Mouse (Mus musculus): ENCODE data around the gene Msi2. TPM values are rescaled to one million over a fixed set of nuclear protein-coding genes. Genes with fewer than 3 reads are reported as not detected.

Gene Msi2
- polyA plus RNA-seq, 1 experiment from 2014 or later = 41.0 TPM

DNA sequence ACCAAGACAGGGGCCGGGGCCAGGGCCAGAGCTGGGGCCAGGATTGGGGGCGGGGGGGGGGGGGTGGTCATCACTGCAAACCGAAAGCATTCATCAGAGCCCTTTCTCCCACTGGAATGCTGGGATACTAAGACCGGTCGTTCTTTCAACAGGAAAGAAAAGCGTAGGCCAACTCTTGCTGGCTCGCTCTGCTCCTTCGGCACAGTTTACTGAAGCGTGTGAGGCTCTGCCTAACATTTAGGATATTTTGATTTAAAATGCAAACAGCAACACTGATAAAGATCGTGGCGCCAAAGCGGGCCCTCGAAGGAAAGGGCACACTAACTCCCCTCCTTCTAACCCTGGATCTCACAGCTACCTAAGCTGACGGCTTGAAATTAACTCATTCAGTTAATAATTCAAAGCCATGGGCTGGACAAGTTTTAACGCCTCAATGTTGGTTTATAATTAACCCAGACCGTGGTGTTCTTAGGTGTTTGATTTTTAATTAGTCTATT, 100.3 kb downstream of the Msi2 start:
- ATAC-seq (ENCODE audit: low FRiP score) = 0 out of 2 replicates have a peak, but pooled peaks have one; percentile 16
- no peaks in the 10 kb centered on the region for H3K9me3 ChIP-seq
- H3K27ac ChIP-seq = peak overlapping the region; percentile 76
- H3K4me2 ChIP-seq = no peak overlapping the region
- peaks cover 71% of the 10 kb centered on the region for H3K4me1 ChIP-seq (replicated peaks)
- H3K27me3 ChIP-seq = no peaks in the 10 kb centered on the region
- H3K9ac ChIP-seq = no peak overlapping the region
- H3K36me3 ChIP-seq = no peaks in the 10 kb centered on the region
- 48% methylated on average over 16 of the region's 16 CpGs for WGBS
- H3K4me3 ChIP-seq = no peak overlapping the region

DNA sequence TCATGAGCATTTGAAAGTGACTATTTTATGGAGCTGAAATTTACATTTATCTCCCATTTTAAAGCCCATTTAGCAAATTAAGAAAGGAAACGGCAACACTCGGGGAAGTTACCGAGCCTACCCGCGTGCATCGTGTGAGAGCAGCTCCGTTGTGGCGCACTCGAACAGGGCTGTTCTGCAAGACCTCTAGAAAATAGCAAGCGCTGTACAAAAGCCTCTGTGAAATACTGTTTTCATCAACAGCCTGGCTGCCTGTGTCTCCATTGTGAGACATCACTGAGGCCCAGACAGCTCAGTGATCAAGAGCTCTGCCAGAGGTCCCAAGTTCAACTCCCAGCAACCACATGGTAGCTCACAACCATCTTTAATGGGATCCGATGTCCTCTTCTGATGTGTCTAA, 100.9 kb downstream of the Msi2 start:
- no peak overlapping the region for H3K9ac ChIP-seq
- H3K36me3 ChIP-seq = no peaks in the 10 kb centered on the region
- peak overlapping the region; percentile 76 for H3K27ac ChIP-seq
- WGBS = 70% methylated on average over 11 of the region's 11 CpGs
- H3K4me2 ChIP-seq = no peak overlapping the region
- 0 out of 2 replicates have a peak, but pooled peaks have one; percentile 16 for ATAC-seq (ENCODE audit: low FRiP score)
- no peaks in the 10 kb centered on the region for H3K9me3 ChIP-seq
- peaks cover 73% of the 10 kb centered on the region for H3K4me1 ChIP-seq (replicated peaks)
- H3K4me3 ChIP-seq = no peak overlapping the region
- no peaks in the 10 kb centered on the region for H3K27me3 ChIP-seq

DNA sequence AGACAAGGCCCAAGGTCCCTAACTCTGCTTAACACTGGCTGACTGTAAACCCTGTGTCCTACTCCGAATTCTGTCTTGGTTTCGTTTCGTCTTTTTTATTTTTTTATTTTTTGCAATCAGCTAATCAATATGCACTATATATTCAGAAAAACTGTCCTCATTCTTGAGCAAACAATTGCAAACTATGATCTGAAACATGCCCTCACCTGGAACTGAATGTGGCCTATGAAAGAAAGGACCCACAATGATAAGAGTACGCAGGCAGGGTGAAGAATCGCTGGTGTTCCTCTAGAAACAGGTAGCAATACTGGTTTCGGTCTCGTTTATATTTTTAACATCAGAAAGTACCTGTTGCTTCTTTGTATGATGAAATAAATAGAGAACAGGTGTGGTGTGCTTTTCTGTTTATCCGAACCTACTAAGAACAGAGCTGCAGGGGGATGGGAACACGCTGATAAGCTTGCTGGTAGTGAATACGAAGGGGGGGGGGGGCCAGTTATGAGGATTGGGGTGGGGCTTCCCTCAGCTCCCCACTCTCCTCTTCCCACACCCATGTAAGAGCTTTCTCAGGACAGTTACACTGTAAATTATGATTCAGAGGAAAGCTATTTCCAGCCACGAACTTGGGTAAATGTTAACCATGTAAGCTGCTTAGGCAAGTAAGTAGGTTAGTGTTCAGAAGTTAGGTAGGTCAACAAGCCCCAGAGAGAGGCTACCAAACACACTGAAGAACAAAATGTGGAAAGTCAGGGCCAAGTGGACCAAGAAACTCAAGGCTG, 103.6 kb downstream of the Msi2 start:
- no peaks in the 10 kb centered on the region for H3K9me3 ChIP-seq
- H3K4me2 ChIP-seq = no peak overlapping the region
- 91% methylated on average over 11 of the region's 11 CpGs for WGBS
- no peak overlapping the region for H3K4me3 ChIP-seq
- no peaks in the 10 kb centered on the region for H3K27me3 ChIP-seq
- ATAC-seq (ENCODE audit: low FRiP score) = no peak
- H3K36me3 ChIP-seq = no peaks in the 10 kb centered on the region
- H3K4me1 ChIP-seq (replicated peaks) = peaks cover 55% of the 10 kb centered on the region
- H3K27ac ChIP-seq = 0 out of 2 replicates have a peak overlapping the region, but pooled peaks have one; percentile 69
- H3K9ac ChIP-seq = no peak overlapping the region

DNA sequence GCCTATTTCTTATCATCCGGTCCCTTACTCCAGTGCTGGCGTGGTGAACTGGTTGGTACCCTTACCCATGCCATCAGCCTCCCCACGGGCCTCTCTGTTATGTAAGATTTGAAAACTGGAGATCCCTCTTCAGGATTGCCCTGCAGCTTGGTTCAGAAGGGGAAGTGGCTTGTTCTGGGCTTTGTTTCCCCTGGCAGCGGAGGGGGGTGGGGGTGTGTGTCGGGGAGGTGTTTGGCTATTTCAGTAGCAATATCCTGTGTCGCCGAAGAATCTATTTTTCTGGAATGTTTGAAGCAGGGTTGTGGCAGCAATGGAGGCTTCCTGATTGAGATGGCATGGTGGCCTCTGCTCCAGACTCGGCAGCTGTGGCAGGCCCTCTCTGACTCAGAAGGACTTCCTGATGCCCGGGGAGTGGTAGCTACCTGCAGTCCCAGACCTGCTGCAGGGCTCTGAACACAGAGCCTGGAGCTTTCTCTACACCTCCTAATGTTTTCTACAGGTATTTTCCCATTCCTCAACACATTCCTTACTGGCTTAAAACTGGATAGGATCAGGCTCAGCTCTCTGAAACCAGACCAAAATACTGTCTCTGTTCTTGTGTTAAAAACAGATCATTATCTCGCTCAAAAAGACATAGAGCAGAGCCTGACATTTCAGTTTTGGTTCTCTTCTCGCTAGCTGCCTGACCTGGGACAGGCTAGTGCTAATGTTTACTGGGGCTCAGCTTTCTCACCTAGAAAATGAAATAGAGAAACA, 104.4 kb downstream of the Msi2 start:
- Histone ChIP-seq H3K4me3 (no peak overlapping the region), H3K9me3 (no peaks in the 10 kb centered on the region), H3K36me3 (no peaks in the 10 kb centered on the region), H3K27me3 (no peaks in the 10 kb centered on the region), H3K4me2 (no peak overlapping the region), H3K9ac (no peak overlapping the region), H3K27ac (peak overlapping the region; percentile 69), H3K4me1 (replicated peaks) (peaks cover 55% of the 10 kb centered on the region)
- WGBS = 82% methylated on average over 11 of the region's 11 CpGs
- ATAC-seq (ENCODE audit: low FRiP score) = no peak

DNA sequence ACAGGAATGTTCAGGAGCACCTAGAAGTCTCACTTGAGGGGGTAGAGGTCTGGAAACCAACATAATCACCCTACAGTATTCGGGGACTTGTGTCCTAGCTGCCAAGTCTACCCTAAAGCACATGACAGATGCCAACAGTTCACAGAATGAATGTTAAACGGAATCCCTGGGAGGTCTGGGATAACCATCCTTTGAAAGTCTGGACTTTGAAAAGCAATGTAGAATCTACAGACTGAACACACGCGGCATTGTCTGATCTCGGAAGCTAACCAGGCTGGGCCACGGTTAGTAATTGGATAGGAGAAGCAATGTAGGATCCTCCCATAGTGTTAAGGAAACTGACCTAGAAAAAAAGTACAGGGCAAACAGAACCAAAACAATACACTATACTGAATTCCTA, 105.3 kb downstream of the Msi2 start:
- ATAC-seq (ENCODE audit: low FRiP score) = no peak
- 59% methylated on average over 6 of the region's 6 CpGs for WGBS
- peaks cover 54% of the 10 kb centered on the region for H3K4me1 ChIP-seq (replicated peaks)

DNA sequence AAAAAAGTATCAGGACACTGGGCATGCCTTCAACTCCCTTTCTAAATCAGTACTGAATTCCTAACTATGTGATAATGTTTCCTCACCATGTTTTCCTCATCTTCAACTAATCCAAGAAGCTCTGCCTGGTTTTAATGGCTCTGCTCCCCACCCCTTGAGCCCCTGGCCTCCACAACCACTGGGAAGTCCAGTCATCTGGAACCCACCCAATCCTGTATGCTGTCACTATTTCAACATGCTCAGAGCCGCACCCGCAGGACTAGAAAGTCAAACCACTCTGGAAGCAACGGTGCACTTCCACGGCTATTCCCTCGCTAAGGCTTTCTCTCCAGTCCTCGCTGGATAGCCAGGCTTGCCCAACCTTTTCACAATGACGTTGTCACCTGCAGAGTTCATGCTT, 106.2 kb downstream of the Msi2 start:
- peaks cover 54% of the 10 kb centered on the region for H3K4me1 ChIP-seq (replicated peaks)
- peak overlapping the region; percentile 23; the same call in 1 of the 2 replicates for H3K27ac ChIP-seq
- WGBS = 94% methylated on average over 7 of the region's 7 CpGs
- H3K9me3 ChIP-seq = no peaks in the 10 kb centered on the region
- no peaks in the 10 kb centered on the region for H3K36me3 ChIP-seq
- no peaks in the 10 kb centered on the region for H3K27me3 ChIP-seq
- no peak for ATAC-seq (ENCODE audit: low FRiP score)
- no peak overlapping the region for H3K9ac ChIP-seq
- H3K4me3 ChIP-seq = no peak overlapping the region
- no peak overlapping the region for H3K4me2 ChIP-seq

More for the DNA sequence above, 105.3 kb downstream of the Msi2 start:
- H3K4me3 ChIP-seq = no peak overlapping the region
- H3K9me3 ChIP-seq = no peaks in the 10 kb centered on the region
- H3K4me2 ChIP-seq = no peak overlapping the region
- peak overlapping the region; percentile 69 for H3K27ac ChIP-seq
- H3K9ac ChIP-seq = no peak overlapping the region
- no peaks in the 10 kb centered on the region for H3K27me3 ChIP-seq
- no peaks in the 10 kb centered on the region for H3K36me3 ChIP-seq

DNA sequence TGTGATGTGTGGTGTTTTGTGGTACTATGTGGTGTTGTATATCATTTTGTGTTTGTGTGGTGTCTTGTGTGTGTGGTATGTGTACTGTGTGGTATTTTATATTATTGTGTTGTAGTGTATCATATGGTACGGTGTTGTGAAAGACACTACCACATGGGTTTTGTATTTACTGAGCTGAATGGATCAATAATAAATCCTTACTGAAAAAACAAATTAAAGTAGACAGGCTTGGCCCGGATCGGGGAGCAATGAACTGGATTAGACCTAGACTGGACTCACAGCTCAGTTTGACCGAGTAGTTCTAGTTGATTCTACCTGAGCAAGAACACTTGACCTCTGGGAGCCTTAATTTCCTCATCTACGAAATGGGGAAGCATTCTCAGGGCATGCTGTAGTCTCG, 107.5 kb downstream of the Msi2 start:
- Histone ChIP-seq H3K27me3 (no peaks in the 10 kb centered on the region), H3K9me3 (no peaks in the 10 kb centered on the region), H3K4me2 (no peak overlapping the region), H3K27ac (no peak overlapping the region), H3K9ac (no peak overlapping the region), H3K4me3 (no peak overlapping the region), H3K4me1 (replicated peaks) (peaks cover 65% of the 10 kb centered on the region), H3K36me3 (no peaks in the 10 kb centered on the region)
- 96% methylated on average over 6 of the region's 6 CpGs for WGBS
- no peak for ATAC-seq (ENCODE audit: low FRiP score)

DNA sequence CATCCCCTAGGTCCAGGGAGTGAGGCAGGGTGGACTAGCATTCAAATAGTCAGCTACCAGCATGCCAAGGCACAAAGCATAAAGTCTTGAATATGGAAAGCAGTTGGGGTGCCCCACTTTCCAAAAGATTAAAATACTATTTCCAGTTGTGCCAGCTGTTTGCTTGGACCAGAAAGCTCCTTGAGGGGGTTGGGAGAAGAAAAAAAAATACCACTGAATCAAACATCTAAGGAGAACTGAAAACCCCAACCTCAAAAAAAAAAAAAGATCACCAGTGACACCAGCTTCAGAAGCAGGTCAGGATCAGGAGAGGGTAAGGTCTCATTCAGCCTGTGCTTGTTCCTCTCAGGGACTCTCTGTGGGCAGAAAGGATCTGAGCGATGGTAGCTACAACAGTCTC, 108.2 kb downstream of the Msi2 start:
- Histone ChIP-seq H3K4me3 (no peak overlapping the region), H3K27ac (no peak overlapping the region), H3K4me2 (no peak overlapping the region), H3K9me3 (no peaks in the 10 kb centered on the region), H3K4me1 (replicated peaks) (peaks cover 72% of the 10 kb centered on the region), H3K9ac (no peak overlapping the region), H3K27me3 (no peaks in the 10 kb centered on the region), H3K36me3 (0 out of 2 replicates have a peak, but pooled peaks cover under 1% of the 10 kb centered on the region)
- ATAC-seq (ENCODE audit: low FRiP score) = no peak
- 100% methylated on average over 1 of the region's 1 CpGs for WGBS

DNA sequence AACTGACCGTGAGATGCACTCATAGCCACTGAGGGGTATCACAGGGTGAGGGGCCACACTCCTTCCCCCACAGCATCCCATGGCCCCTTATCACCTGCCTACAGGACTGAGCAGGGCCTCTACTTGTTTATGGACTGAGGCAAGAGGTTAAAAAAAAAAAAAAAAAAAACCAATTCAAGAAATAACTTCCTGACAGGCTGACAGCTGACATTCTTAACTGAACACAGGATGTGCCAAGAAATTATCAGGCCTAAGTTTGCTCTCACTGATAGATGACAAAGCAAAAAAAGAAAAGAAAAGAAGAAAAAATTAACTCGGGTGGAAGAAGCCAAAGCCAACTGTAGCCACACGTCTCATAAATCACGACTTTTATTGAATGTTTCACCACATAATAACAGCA, 109.7 kb downstream of the Msi2 start:
- ATAC-seq (ENCODE audit: low FRiP score) = no peak
- H3K27ac ChIP-seq = peak overlapping the region; percentile 64
- H3K36me3 ChIP-seq = peaks cover 7% of the 10 kb centered on the region; the same call in 1 of the 2 replicates
- no peak overlapping the region for H3K4me3 ChIP-seq
- no peaks in the 10 kb centered on the region for H3K9me3 ChIP-seq
- H3K4me1 ChIP-seq (replicated peaks) = peaks cover 77% of the 10 kb centered on the region
- no peak overlapping the region for H3K4me2 ChIP-seq
- WGBS = 65% methylated on average over 4 of the region's 4 CpGs
- no peaks in the 10 kb centered on the region for H3K27me3 ChIP-seq
- H3K9ac ChIP-seq = no peak overlapping the region

DNA sequence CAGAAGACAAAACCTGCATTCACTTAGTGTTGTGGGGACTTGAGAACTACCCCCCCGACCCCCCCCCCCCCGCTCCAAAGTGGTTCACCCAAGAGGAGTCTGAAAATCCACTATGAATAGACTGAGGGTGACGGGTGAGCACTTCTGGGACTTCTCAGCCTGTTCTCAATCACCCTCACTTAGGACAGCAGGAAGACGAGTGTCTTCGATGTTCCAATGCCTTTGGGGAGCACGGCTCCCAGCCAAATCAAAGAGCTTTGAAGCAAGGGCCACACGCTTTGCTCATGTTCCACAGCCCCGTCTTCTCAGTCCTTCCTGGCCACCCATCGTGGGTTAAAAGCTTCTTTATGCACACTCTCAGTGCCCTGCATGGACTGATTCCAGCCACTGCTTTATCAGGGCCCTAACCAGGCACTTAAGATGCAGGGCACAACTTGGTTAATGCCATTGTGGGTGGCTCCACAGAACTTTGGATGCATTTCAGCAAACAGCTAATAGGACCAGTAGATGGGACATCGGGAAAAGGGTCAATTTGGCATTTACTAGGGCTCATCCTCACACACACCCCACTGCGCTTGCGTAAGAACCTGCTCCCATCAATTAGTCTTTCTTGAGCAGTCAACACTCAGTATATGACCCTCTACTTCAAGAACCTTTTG, 110.5 kb downstream of the Msi2 start:
- no peak overlapping the region for H3K4me3 ChIP-seq
- WGBS = 64% methylated on average over 12 of the region's 12 CpGs
- no peaks in the 10 kb centered on the region for H3K27me3 ChIP-seq
- peaks cover 74% of the 10 kb centered on the region for H3K4me1 ChIP-seq (replicated peaks)
- peak overlapping the region; percentile 55 for H3K27ac ChIP-seq
- no peak overlapping the region for H3K9ac ChIP-seq
- no peak overlapping the region for H3K4me2 ChIP-seq
- H3K36me3 ChIP-seq = peaks cover 11% of the 10 kb centered on the region
- H3K9me3 ChIP-seq = no peaks in the 10 kb centered on the region
- ATAC-seq (ENCODE audit: low FRiP score) = peak; percentile 36; the same call in 1 of the 2 replicates

DNA sequence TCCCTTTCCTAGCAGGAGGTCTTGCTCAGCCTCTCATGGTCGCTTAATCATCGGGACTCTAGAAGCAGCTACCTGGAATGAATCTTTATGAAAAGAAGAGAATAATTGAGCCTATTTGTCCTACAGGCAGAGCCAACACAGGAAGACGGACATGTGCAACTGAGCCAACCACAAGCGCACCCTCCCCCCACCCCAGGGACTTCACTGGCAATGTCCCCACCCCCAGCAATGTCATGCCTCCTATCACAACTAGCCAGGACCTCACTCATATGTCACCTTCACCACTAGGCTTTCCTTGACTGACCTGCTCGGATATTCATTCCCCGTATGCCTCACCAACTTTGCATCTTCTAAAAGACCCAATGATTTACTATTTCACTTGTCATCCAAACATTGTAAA, 112.5 kb downstream of the Msi2 start:
- peaks cover 80% of the 10 kb centered on the region for H3K4me1 ChIP-seq (replicated peaks)
- no peaks in the 10 kb centered on the region for H3K27me3 ChIP-seq
- H3K27ac ChIP-seq = peak overlapping the region; percentile 67; the same call in 1 of the 2 replicates

DNA sequence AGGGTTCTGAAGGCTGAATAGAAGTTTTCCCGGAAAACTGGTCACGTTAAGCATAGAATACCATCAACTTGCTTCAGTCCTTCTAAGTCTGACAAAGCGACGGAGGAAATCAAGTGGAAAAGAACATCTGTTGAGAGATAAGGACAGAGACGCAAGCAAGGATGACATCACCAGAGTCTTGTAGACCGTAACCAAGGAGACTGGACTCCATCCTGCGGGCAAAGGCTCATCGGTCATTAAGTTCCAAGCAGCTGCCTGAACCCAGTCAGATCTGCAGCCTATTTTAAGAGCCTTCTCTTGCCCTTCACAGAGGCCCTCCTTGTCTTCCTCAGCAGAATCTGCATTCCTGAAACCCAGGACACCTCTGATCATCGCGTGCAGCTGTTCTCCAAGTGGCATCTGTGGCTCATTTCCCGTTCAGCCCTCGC, 113.2 kb downstream of the Msi2 start:
- no peaks in the 10 kb centered on the region for H3K9me3 ChIP-seq
- no peaks in the 10 kb centered on the region for H3K27me3 ChIP-seq
- peak overlapping the region; percentile 67 for H3K27ac ChIP-seq
- ATAC-seq (ENCODE audit: low FRiP score) = no peak
- peaks cover 86% of the 10 kb centered on the region for H3K4me1 ChIP-seq (replicated peaks)
- 53% methylated on average over 12 of the region's 12 CpGs for WGBS
- H3K4me3 ChIP-seq = no peak overlapping the region
- no peak overlapping the region for H3K4me2 ChIP-seq
- H3K9ac ChIP-seq = no peak overlapping the region
- H3K36me3 ChIP-seq = peaks cover 11% of the 10 kb centered on the region

More for the DNA sequence above, 112.5 kb downstream of the Msi2 start:
- no peak overlapping the region for H3K4me3 ChIP-seq
- peaks cover 11% of the 10 kb centered on the region for H3K36me3 ChIP-seq
- H3K9me3 ChIP-seq = no peaks in the 10 kb centered on the region
- WGBS = 66% methylated on average over 6 of the region's 6 CpGs
- ATAC-seq (ENCODE audit: low FRiP score) = no peak
- H3K4me2 ChIP-seq = no peak overlapping the region
- H3K9ac ChIP-seq = no peak overlapping the region
